6 mouse cellular contexts compared by ENCODE assay signal in genomic region chr6:20740406-20740805, GRCm38 (mm10).
"Had no signal": no experiment of that assay in that cellular context is flagged by ENCODE, and none has a peak within 500 bp of the region (broad histone marks: within the 10 kb centered on the region; RNA-seq: fewer than 3 reads in every experiment).

No protein-coding gene starts in this region.

- DNase-seq: kidney, postnatal 36 days; left cerebral cortex, postnatal 4 days; lung, adult 18-20 months; right cerebral cortex, adult 18-20 months; right cerebral cortex, postnatal 25 days; thymus, postnatal 4 days had no signal
